Mouse (Mus musculus) olfactory bulb, adult 2 months (tissue): ENCODE results near the gene Col7a1.

ENCODE experiments used
- CTCF ChIP-seq: fragments of 200-500 bp; IDR thresholded peaks from 2 replicates; pipeline ENCODE4 v1.5.1; 2012; ENCODE audit warnings: low read depth, mild to moderate bottlenecking, low read length, moderate library complexity; ENCODE audit not compliant: insufficient read depth
- POLR2A ChIP-seq: fragments of 200-500 bp; IDR thresholded peaks from 2 replicates; pipeline ENCODE4 v1.6.1; 2012; ENCODE audit warnings: mild to moderate bottlenecking, low read depth, low read length, moderate library complexity; ENCODE audit not compliant: insufficient read depth

DNA sequence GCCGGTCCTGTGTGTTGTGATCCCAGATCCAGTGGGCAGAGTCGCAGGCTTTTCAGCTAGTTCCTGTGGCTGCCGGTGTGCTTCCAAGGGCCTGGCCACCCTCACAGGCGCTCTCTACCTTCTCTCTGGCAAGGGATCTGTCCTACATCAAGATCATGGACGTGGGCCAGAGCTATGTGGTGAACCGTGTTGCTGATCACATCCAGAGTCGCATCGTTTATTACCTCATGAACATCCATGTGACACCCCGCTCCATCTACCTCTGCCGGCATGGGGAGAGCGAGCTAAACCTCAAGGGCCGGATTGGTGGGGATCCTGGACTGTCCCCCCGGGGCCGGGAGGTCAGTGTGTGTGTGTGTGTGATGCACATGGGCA, 56.9 kb downstream of the Col7a1 start:
- TF ChIP-seq CTCF (no peak), POLR2A (no peak)
